Mouse (Mus musculus) central nervous system, embryonic 11.5 days (tissue): ENCODE data around the gene Tyro3. TPM values are rescaled to one million over a fixed set of nuclear protein-coding genes. Genes with fewer than 3 reads are reported as not detected.

Experiments used
- polyA plus RNA-seq: library from polyadenylated mRNA; depleted of rRNA; stranded (reverse); fragments of >200 nt; gene quantifications from 2 replicates; pipeline ENCODE4 v1.2.3, GENCODE M21; 2012; rRNA removed

The Tyro3 gene
- 32.1 and 32.4 TPM in 2 replicates for polyA plus RNA-seq

DNA sequence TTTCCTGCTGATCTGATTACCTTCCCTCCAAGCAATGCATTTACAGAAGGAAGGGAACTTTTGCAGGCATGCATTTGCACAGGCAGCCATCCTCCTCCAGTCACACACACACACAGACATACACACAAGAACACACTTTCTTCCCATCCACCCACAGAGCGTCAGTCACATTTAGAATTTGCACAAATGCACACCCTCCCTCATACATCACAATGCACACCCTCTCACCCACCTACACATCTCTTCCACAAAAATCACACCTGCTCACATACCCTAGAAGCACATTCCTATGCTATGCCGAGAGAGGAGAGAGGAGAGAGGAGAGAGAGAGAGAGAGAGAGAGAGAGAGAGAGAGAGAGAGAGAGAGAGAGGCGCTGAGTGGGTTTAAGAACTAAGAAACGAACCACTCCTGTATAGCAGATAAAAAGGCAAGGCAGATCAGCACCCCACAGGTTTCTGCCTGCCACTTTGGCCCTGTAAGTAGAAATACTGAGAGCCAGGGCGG, at the start of gene Tyro3:
Gene Tyro3 (plus strand): TSS at position 455 of the 505 bp plus-strand sequence.

DNA sequence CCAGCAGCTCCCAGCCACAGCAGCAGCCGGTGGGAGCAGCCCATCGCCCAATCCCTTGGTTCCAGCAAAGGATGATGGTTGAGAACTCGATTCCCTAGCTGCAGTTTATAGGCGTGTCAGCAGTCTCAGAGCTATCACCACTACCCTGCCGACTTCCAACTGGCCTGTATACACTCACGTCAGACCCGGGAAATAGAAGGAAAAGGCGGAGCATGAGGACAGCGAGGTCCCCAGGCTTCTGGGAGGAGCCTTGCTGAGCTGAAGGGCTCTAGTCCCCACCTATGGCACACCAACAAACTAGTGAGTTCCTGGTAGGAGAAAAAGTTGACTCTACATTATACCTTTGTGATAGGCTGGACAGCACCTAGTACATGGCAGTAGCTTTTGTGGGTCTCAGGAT, 37.3 kb upstream of the Tyro3 start, which contains the start of gene Ltk:
Gene Ltk (minus strand): TSS at position 181 of the 400 bp plus-strand sequence.

DNA sequence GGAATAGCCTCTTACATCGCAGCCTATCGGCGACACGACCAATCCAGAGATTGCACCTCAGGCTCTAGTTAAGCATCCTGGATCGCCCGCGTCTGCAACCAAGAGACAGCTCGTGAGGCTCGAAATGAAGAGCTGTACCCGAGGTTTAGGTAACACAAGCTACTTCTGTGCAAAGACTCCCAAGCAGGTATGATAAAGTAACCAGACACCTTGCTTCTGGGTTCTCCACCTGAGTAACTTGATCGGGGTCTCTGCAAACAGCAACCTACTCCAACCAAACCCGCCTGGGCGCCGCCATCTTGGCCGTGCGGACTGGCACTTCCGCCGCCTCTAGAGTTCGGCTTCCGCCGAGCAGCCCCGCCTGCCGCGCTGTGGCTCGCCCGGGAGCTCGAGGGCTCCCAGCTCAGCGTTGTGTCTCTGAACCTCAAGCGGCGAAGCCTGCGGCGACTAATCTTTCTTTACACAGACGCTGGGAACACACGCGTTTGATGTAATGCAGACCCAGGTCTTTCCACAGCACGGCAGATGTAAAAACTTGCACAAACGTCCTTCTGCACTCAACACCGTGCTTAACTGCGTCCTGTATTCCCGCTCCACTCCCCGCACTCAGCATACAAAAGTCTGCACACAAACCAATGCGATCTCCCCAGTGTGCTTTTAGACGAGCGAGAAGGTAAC, 10.2 kb upstream of the Tyro3 start, which contains the start of gene Rpap1:
Gene Rpap1 (minus strand): TSS at position 332 of the 678 bp plus-strand sequence.

Other genes starting within 250 kb of the Tyro3 start
- gene Nusap1, start 179.4 kb upstream of the Tyro3 start, polyA plus RNA-seq: 52.0 and 67.8 TPM in 2 replicates
- gene Oip5, start 179.3 kb upstream of the Tyro3 start, polyA plus RNA-seq: 25.5 and 26.4 TPM in 2 replicates
- gene Ndufaf1, start 134.9 kb upstream of the Tyro3 start, polyA plus RNA-seq: 19.5 and 19.8 TPM in 2 replicates
- 43.9 and 53.1 TPM in 2 replicates for gene Rtf1, start 122.7 kb upstream of the Tyro3 start, polyA plus RNA-seq
- gene Itpka, start 55.4 kb upstream of the Tyro3 start, polyA plus RNA-seq: 1.1 TPM in 2 replicates
- 0.19 and 0.38 TPM in 2 replicates for gene Ltk, start 37.3 kb upstream of the Tyro3 start, polyA plus RNA-seq
- gene Rpap1, start 10.2 kb upstream of the Tyro3 start, polyA plus RNA-seq: 23.3 and 29.2 TPM in 2 replicates
- 19.9 and 26.0 TPM in 2 replicates for gene Mga, start 99.5 kb downstream of the Tyro3 start, polyA plus RNA-seq
- gene Mapkbp1, start 175.0 kb downstream of the Tyro3 start, polyA plus RNA-seq: 14.1 and 18.6 TPM in 2 replicates
- gene Jmjd7, start 229.8 kb downstream of the Tyro3 start, polyA plus RNA-seq: 15.8 and 20.1 TPM in 2 replicates
- gene Gm28042, start 229.8 kb downstream of the Tyro3 start, polyA plus RNA-seq: 14.9 and 17.6 TPM in 2 replicates
- gene Pla2g4b, start 235.7 kb downstream of the Tyro3 start, polyA plus RNA-seq: 22.5 and 25.5 TPM in 2 replicates